Mouse (Mus musculus): ENCODE measurements around the gene Thsd4.

- TF ChIP-seq CTCF (IDR thresholded peaks at IDR 0.05; ENCODE audit: extremely low read depth, insufficient read depth, low read length) = no peak
- no peak for TF ChIP-seq POLR2A (IDR thresholded peaks at IDR 0.05; ENCODE audit: extremely low read depth, insufficient read depth, low read length)
These were observed 39.9 kb upstream of the Thsd4 start for GRCm38 (mm10) chr9:60561641-60562289.

Data from cortical plate, adult 2 months (tissue).